Mouse (Mus musculus): ENCODE results near the gene Wars2.

DNA sequence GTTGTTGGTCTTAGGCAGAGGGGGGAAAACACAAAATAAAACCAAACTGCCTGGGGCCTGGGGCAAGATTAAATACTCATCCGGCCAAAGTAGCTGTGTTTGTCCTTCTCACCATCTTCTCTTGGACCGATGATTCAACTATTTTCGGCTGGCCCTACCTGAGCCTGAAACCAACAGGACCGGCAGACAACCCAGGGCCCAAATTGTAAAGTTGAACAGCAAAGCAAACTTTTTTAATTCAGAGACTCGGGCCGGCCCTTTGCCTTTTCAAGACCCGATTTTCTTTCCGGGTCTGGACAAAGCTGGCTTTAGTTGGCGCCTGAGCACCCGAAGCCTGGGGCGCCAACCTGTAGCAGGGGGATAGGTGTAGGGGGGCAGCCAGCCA lies 115.5 kb downstream of the Wars2 start:
- TF ChIP-seq CTCF (conservative IDR thresholded peaks at IDR 0.05; ENCODE audit: low read length) (no peak), POU5F1 (IDR thresholded peaks at IDR 0.05; ENCODE audit: borderline replicate concordance, low read length) (no peak), NANOG (IDR thresholded peaks at IDR 0.05; ENCODE audit: borderline replicate concordance, low read length) (no peak)

Measured in E14TG2a.4 (cell line).